Mouse (Mus musculus): ENCODE data around the gene Stat4.

Gene Stat4
- long read RNA-seq, experiment 1, partial matches to known transcripts, result 0 of 1 reads
- long read RNA-seq, experiment 1, other reads (novel, unspliced or antisense), result 1 of 1 reads
- long read RNA-seq, experiment 2, result 0 reads

- intact Hi-C loops (cut with DNase I), result no loop called here
Measured at GRCm38 (mm10) chr1:51986848-51987247, at the start of gene Stat4. TSS of gene Stat4 (plus strand) at chr1:51987148.

- intact Hi-C loops (cut with DNase I), result no loop called here
Measured at GRCm38 (mm10) chr1:51938357-51938756, 48.6 kb upstream of the Stat4 start.

- intact Hi-C loops (cut with DNase I), result loop anchor here (2.0 kb wide), 1 partner anchor 276 kb away; no protein-coding TSS in a partner anchor
Measured at GRCm38 (mm10) chr1:51944755-51945154, 42.2 kb upstream of the Stat4 start.

GRCm38 (mm10) chr1:51947116-51947515, 39.8 kb upstream of the Stat4 start:
- intact Hi-C loops (cut with DNase I), result no loop called here

- intact Hi-C loops (cut with DNase I), result no loop called here
Measured at GRCm38 (mm10) chr1:51964647-51965046, 22.3 kb upstream of the Stat4 start.

GRCm38 (mm10) chr1:51968994-51969393, 18.0 kb upstream of the Stat4 start:
- intact Hi-C loops (cut with DNase I), result no loop called here

GRCm38 (mm10) chr1:51970182-51970581, 16.8 kb upstream of the Stat4 start:
- intact Hi-C loops (cut with DNase I), result no loop called here

GRCm38 (mm10) chr1:51975589-51975988, 11.4 kb upstream of the Stat4 start:
- intact Hi-C loops (cut with DNase I), result no loop called here

- intact Hi-C loops (cut with DNase I), result no loop called here
Measured at GRCm38 (mm10) chr1:51979048-51979447, 7.9 kb upstream of the Stat4 start.

GRCm38 (mm10) chr1:51991983-51992609, 5.1 kb downstream of the Stat4 start:
- intact Hi-C loops (cut with DNase I), result no loop called here

GRCm38 (mm10) chr1:51996056-51996455, 9.1 kb downstream of the Stat4 start:
- intact Hi-C loops (cut with DNase I), result no loop called here

GRCm38 (mm10) chr1:51996751-51997659, 10.1 kb downstream of the Stat4 start:
- intact Hi-C loops (cut with DNase I), result no loop called here

- intact Hi-C loops (cut with DNase I), result loop anchor here (2.0 kb wide), 1 partner anchor 354 kb away; no protein-coding TSS in a partner anchor
Measured at GRCm38 (mm10) chr1:51998542-51998941, 11.6 kb downstream of the Stat4 start.

GRCm38 (mm10) chr1:52004096-52004495, 17.1 kb downstream of the Stat4 start:
- intact Hi-C loops (cut with DNase I), result loop anchor here (2.0 kb wide), 1 partner anchor 95 kb away; no protein-coding TSS in a partner anchor

- intact Hi-C loops (cut with DNase I), result no loop called here
Measured at GRCm38 (mm10) chr1:52008443-52008842, 21.5 kb downstream of the Stat4 start.

GRCm38 (mm10) chr1:52008947-52009346, 22.0 kb downstream of the Stat4 start:
- intact Hi-C loops (cut with DNase I), result no loop called here

GRCm38 (mm10) chr1:52010741-52011140, 23.8 kb downstream of the Stat4 start:
- intact Hi-C loops (cut with DNase I), result no loop called here

- intact Hi-C loops (cut with DNase I), result no loop called here
Measured at GRCm38 (mm10) chr1:52011227-52011626, 24.3 kb downstream of the Stat4 start.

- intact Hi-C loops (cut with DNase I), result no loop called here
Measured at GRCm38 (mm10) chr1:52012231-52012630, 25.3 kb downstream of the Stat4 start.

- intact Hi-C loops (cut with DNase I), result no loop called here
Measured at GRCm38 (mm10) chr1:52012757-52013156, 25.8 kb downstream of the Stat4 start.

GRCm38 (mm10) chr1:52019621-52020020, 32.7 kb downstream of the Stat4 start:
- intact Hi-C loops (cut with DNase I), result no loop called here
